8 mouse cellular contexts compared by ENCODE assay signal in the genomic region with DNA sequence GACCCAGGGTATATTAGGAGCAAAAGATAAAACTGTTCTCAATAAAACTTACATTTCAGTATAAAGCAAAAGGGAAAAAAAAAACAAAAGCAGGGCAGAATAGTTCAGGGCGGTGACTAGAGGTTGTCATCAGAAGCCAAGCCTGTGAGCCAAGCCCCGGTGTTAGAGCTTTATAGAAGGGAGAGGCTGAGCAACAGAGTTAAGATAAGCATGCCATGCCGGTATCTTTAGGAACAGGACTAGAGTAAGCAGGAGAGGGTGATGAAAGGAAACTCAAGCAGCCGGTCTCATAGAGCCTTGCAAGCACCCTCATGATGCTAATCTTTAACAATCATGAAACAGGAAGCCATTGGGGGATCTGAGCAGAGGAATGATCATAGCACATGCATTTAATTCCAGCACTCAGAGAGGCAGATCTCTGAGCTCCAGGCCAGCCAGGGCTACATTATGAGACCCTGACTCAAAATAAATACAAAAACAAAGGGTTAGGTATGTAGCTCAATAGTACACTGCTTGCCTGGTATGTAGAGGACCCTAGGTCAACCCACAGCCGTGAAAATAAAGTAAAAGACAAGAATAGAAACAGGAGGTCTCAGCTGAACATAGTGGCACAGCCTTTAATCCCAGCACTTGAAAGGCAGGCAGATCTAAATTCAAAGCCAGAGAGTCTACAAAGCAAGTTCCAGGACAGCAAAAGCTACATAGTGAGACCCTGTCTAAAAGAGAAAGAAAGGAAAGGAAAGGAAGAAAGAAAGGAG. TPM values are rescaled to one million over a fixed set of nuclear protein-coding genes. Genes with fewer than 3 reads are reported as not detected.
DNase-seq lines count a peak whose midpoint lies in the region; ATAC-seq lines count a peak whose summit lies in the region.

No protein-coding gene starts in this region.

- H3K36me3 ChIP-seq in kidney, embryonic 14.5 days (ENCODE audit: control insufficient read depth, insufficient read depth, low read length): peaks cover 42% of the 10 kb centered on the region
- H3K36me3 ChIP-seq in hindbrain, embryonic 14.5 days (replicated peaks; ENCODE audit: control insufficient read depth, insufficient read depth): peaks cover 40% of the 10 kb centered on the region
- peaks cover 43% of the 10 kb centered on the region for H3K36me3 ChIP-seq in midbrain, embryonic 13.5 days

- peak overlapping the region; percentile 62 for H3K4me3 ChIP-seq in kidney, embryonic 14.5 days (ENCODE audit: low read length)
- peak overlapping the region; percentile 78 for H3K4me3 ChIP-seq in hindbrain, embryonic 14.5 days (replicated peaks; ENCODE audit: low read length)
- peak overlapping the region; percentile 71 for H3K4me3 ChIP-seq in midbrain, embryonic 13.5 days (replicated peaks)

- WGBS in kidney, embryonic 14.5 days: 54% methylated on average over 5 of the region's 5 CpGs
- 54% methylated on average over 5 of the region's 5 CpGs for WGBS in hindbrain, embryonic 14.5 days
- 40% methylated on average over 5 of the region's 5 CpGs for WGBS in midbrain, embryonic 13.5 days

- H3K27me3 ChIP-seq in kidney, embryonic 14.5 days (ENCODE audit: control insufficient read depth, insufficient read depth, low read length): no peaks in the 10 kb centered on the region
- no peaks in the 10 kb centered on the region for H3K27me3 ChIP-seq in hindbrain, embryonic 14.5 days (ENCODE audit: control insufficient read depth, insufficient read depth, low read length)
- no peaks in the 10 kb centered on the region for H3K27me3 ChIP-seq in midbrain, embryonic 13.5 days

- DNase-seq in kidney, adult 8-10 months: no peak
- DNase-seq in c-Kit-negative CD71-positive TER-119-positive erythroid progenitor cells, embryonic 14.5 days (ENCODE audit: low read depth, low spot score): peak; percentile 68
- DNase-seq in hindbrain, embryonic 14.5 days (ENCODE audit: low spot score): no peak
- no peak for DNase-seq in layer of hippocampus, postnatal 10 days (ENCODE audit: low spot score in 2 of 2)
- DNase-seq in natural killer cell, adult 2 months (ENCODE audit: low spot score in 2 of 2): no peak
- no peak for DNase-seq in gastrocnemius, adult 18-20 months (ENCODE audit: low spot score)

- no peaks in the 10 kb centered on the region for H3K9me3 ChIP-seq in kidney, embryonic 14.5 days (ENCODE audit: control insufficient read depth, low read length)
- no peaks in the 10 kb centered on the region for H3K9me3 ChIP-seq in hindbrain, embryonic 14.5 days (ENCODE audit: control insufficient read depth, low read length)
- H3K9me3 ChIP-seq in midbrain, embryonic 13.5 days: no peaks in the 10 kb centered on the region

- H3K4me1 ChIP-seq in kidney, embryonic 14.5 days (ENCODE audit: control insufficient read depth, insufficient read depth, low read length): peaks cover 24% of the 10 kb centered on the region
- H3K4me1 ChIP-seq in hindbrain, embryonic 14.5 days (replicated peaks; ENCODE audit: control insufficient read depth, insufficient read depth, low read length): peaks cover 36% of the 10 kb centered on the region
- H3K4me1 ChIP-seq in midbrain, embryonic 13.5 days (replicated peaks): peaks cover 47% of the 10 kb centered on the region

- peak overlapping the region; percentile 65 for H3K9ac ChIP-seq in kidney, embryonic 14.5 days (ENCODE audit: low read depth, low read length)
- peak overlapping the region; percentile 63 for H3K9ac ChIP-seq in hindbrain, embryonic 14.5 days
- H3K9ac ChIP-seq in midbrain, embryonic 13.5 days (replicated peaks): peak overlapping the region; percentile 81

- peak overlapping the region; percentile 90 for H3K4me2 ChIP-seq in kidney, embryonic 14.5 days (replicated peaks; ENCODE audit: low read depth, low read length)
- H3K4me2 ChIP-seq in hindbrain, embryonic 14.5 days (replicated peaks): peak overlapping the region; percentile 92
- peak overlapping the region; percentile 86 for H3K4me2 ChIP-seq in midbrain, embryonic 13.5 days (replicated peaks)

- no peak for ATAC-seq in kidney, embryonic 14.5 days (ENCODE audit: low FRiP score, low TSS enrichment)
- no peak for ATAC-seq in hindbrain, embryonic 14.5 days (ENCODE audit: low FRiP score)
- no peak for ATAC-seq in midbrain, embryonic 13.5 days

- no peak overlapping the region for H3K27ac ChIP-seq in kidney, embryonic 14.5 days (ENCODE audit: low read depth, low read length)
- H3K27ac ChIP-seq in hindbrain, embryonic 14.5 days: peak overlapping the region; percentile 97; the same call in 1 of the 2 replicates
- H3K27ac ChIP-seq in midbrain, embryonic 13.5 days: peak overlapping the region; percentile 97; the same call in 1 of the 2 replicates

RNA-seq across cellular contexts. Expression of gene Mbd6, which starts 3.2 kb away (rescaled TPM):
- 16.2 and 22.3 TPM in 2 replicates for polyA plus RNA-seq in kidney, embryonic 14.5 days (2014; fragmentation: Nextera tagmentation; extraction: Ambion mirVana)
- polyA plus RNA-seq in hindbrain, embryonic 14.5 days (2014; fragmentation: Nextera tagmentation; extraction: Ambion mirVana): 16.2 and 20.0 TPM in 2 replicates
- 16.0 and 16.5 TPM in 2 replicates for polyA plus RNA-seq in midbrain, embryonic 13.5 days (2015; fragmentation: Nextera tagmentation; extraction: Ambion mirVana)
- 10 to 100 TPM; 44.8 to 58.7 TPM for total RNA-seq in layer of hippocampus, postnatal 10 days (2021)
- total RNA-seq in gastrocnemius, adult 18-20 months (2021): 10 to 100 TPM; 14.6 to 15.7 TPM

RNA-seq across cellular contexts. Expression of gene Mars, which starts 19.5 kb away (rescaled TPM):
- polyA plus RNA-seq in kidney, embryonic 14.5 days (2014; fragmentation: Nextera tagmentation; extraction: Ambion mirVana): 93.9 and 146 TPM in 2 replicates
- 113 and 124 TPM in 2 replicates for polyA plus RNA-seq in hindbrain, embryonic 14.5 days (2014; fragmentation: Nextera tagmentation; extraction: Ambion mirVana)
- 122 and 127 TPM in 2 replicates for polyA plus RNA-seq in midbrain, embryonic 13.5 days (2015; fragmentation: Nextera tagmentation; extraction: Ambion mirVana)
- 10 to 100 TPM; 53.9 to 57.7 TPM for total RNA-seq in layer of hippocampus, postnatal 10 days (2021)
- total RNA-seq in gastrocnemius, adult 18-20 months (2021): 10 to 100 TPM; 67.5 to 68.8 TPM

RNA-seq across cellular contexts. Expression of gene Dctn2, which starts 25.9 kb away (rescaled TPM):
- polyA plus RNA-seq in kidney, embryonic 14.5 days (2014; fragmentation: Nextera tagmentation; extraction: Ambion mirVana): 164 and 173 TPM in 2 replicates
- polyA plus RNA-seq in hindbrain, embryonic 14.5 days (2014; fragmentation: Nextera tagmentation; extraction: Ambion mirVana): 281 and 296 TPM in 2 replicates
- 310 TPM in 2 replicates for polyA plus RNA-seq in midbrain, embryonic 13.5 days (2015; fragmentation: Nextera tagmentation; extraction: Ambion mirVana)
- 100 to 1,000 TPM; 312 to 315 TPM for total RNA-seq in layer of hippocampus, postnatal 10 days (2021)
- total RNA-seq in gastrocnemius, adult 18-20 months (2021): 10 to 100 TPM; 96.1 to 97.2 TPM

RNA-seq across cellular contexts. Expression of gene Kif5a, which starts 28.9 kb away (rescaled TPM):
- 0.37 and 0.57 TPM in 2 replicates for polyA plus RNA-seq in kidney, embryonic 14.5 days (2014; fragmentation: Nextera tagmentation; extraction: Ambion mirVana)
- 118 and 129 TPM in 2 replicates for polyA plus RNA-seq in hindbrain, embryonic 14.5 days (2014; fragmentation: Nextera tagmentation; extraction: Ambion mirVana)
- 73.0 and 76.7 TPM in 2 replicates for polyA plus RNA-seq in midbrain, embryonic 13.5 days (2015; fragmentation: Nextera tagmentation; extraction: Ambion mirVana)
- total RNA-seq in layer of hippocampus, postnatal 10 days (2021): 100 to 1,000 TPM; 360 to 377 TPM
- total RNA-seq in gastrocnemius, adult 18-20 months (2021): under 1 TPM; 0.21 to 0.37 TPM

RNA-seq across cellular contexts. Expression of gene Arhgap9, which starts 29.7 kb away (rescaled TPM):
- 3.0 and 3.1 TPM in 2 replicates for polyA plus RNA-seq in kidney, embryonic 14.5 days (2014; fragmentation: Nextera tagmentation; extraction: Ambion mirVana)
- polyA plus RNA-seq in hindbrain, embryonic 14.5 days (2014; fragmentation: Nextera tagmentation; extraction: Ambion mirVana): 0.88 and 1.1 TPM in 2 replicates
- 0.77 and 1.4 TPM in 2 replicates for polyA plus RNA-seq in midbrain, embryonic 13.5 days (2015; fragmentation: Nextera tagmentation; extraction: Ambion mirVana)
- total RNA-seq in layer of hippocampus, postnatal 10 days (2021): 1 to 10 TPM; 1.1 to 1.2 TPM
- total RNA-seq in gastrocnemius, adult 18-20 months (2021): under 1 TPM; 0.46 to 0.83 TPM
